Mouse (Mus musculus) intestine, embryonic 16.5 days (tissue): ENCODE data around the gene Casq2. TPM values are rescaled to one million over a fixed set of nuclear protein-coding genes. Genes with fewer than 3 reads are reported as not detected.

Experiments
- ATAC-seq: fragments of 200-750 bp; cut with Nextera tagmentation; 2 replicates; pipeline ENCODE4 v1.8.0; 2017; ENCODE audit warnings: moderate TSS enrichment, moderate library complexity
- H3K27ac ChIP-seq: fragments of 300-500 bp; sonication (generic); 2 replicates; pipeline ENCODE4 v1.5.1; 2014; ENCODE audit warnings: mild to moderate bottlenecking, low read length
- H3K27me3 ChIP-seq: fragments of 300-500 bp; sonication (generic); replicated peaks from 2 replicates; pipeline ENCODE4 v1.6.1; 2014; ENCODE audit warnings: low read length, control low read depth, mixed read lengths; ENCODE audit not compliant: control insufficient read depth, insufficient read depth
- H3K36me3 ChIP-seq: fragments of 300-500 bp; sonication (generic); 2 replicates; pipeline ENCODE4 v1.6.1; 2014; ENCODE audit warnings: low read length, control low read depth; ENCODE audit not compliant: control insufficient read depth, insufficient read depth
- H3K4me1 ChIP-seq: fragments of 300-500 bp; sonication (generic); 2 replicates; pipeline ENCODE4 v1.6.1; 2014; ENCODE audit warnings: low read length, control low read depth, mixed read lengths; ENCODE audit not compliant: control insufficient read depth, insufficient read depth
- H3K4me2 ChIP-seq: fragments of 300-500 bp; sonication (generic); 2 replicates; pipeline ENCODE4 v1.6.1; 2014; ENCODE audit warnings: low read depth, low read length, control low read depth
- H3K4me3 ChIP-seq: fragments of 300-500 bp; sonication (generic); 2 replicates; pipeline ENCODE4 v1.5.1; 2014; ENCODE audit warnings: mild to moderate bottlenecking, low read length
- H3K9ac ChIP-seq: fragments of 300-500 bp; sonication (generic); 2 replicates; pipeline ENCODE4 v1.6.1; 2014; ENCODE audit warnings: low read depth, low read length
- H3K9me3 ChIP-seq: fragments of 300-500 bp; sonication (generic); 2 replicates; pipeline ENCODE4 v1.6.1; 2016; ENCODE audit warnings: low read length, control low read depth; ENCODE audit not compliant: control insufficient read depth
- WGBS: fragments of 180-500 bp; shearing (Covaris S2); extraction: QIAGEN DNeasy Blood & Tissue Kit; methylation state at CpG from one replicate; pipeline ENCODE4 v1.1.7; 2014; 5-methylcytosine and 5-hydroxymethylcytosine counted together
- polyA plus RNA-seq: library from polyadenylated mRNA; unstranded; fragments of >200 nt; fragmentation: Nextera tagmentation; extraction: Ambion mirVana; gene quantifications from 2 replicates; pipeline ENCODE4 v1.2.1, GENCODE M21; 2015

Gene Casq2
- polyA plus RNA-seq, 1 experiment from 2014 or later, result 2.1 TPM

- H3K9me3 ChIP-seq, result no peaks in the 10 kb centered on the region
- 77% methylated on average over 7 of the region's 7 CpGs for WGBS
- no peaks in the 10 kb centered on the region for H3K36me3 ChIP-seq
- no peaks in the 10 kb centered on the region for H3K27me3 ChIP-seq
- H3K4me1 ChIP-seq, result no peaks in the 10 kb centered on the region
- H3K4me3 ChIP-seq, result no peak overlapping the region
- no peak for ATAC-seq
- H3K9ac ChIP-seq, result no peak overlapping the region
- H3K27ac ChIP-seq, result no peak overlapping the region
- no peak overlapping the region for H3K4me2 ChIP-seq
Observed at GRCm38 (mm10) chr3:102070360-102070759, 15.9 kb upstream of the Casq2 start.

GRCm38 (mm10) chr3:102071016-102071415 is 15.2 kb upstream of the Casq2 start:
- no peak overlapping the region for H3K4me3 ChIP-seq
- no peaks in the 10 kb centered on the region for H3K4me1 ChIP-seq
- H3K36me3 ChIP-seq, result no peaks in the 10 kb centered on the region
- no peak for ATAC-seq
- H3K27me3 ChIP-seq, result no peaks in the 10 kb centered on the region
- H3K4me2 ChIP-seq, result no peak overlapping the region
- H3K9ac ChIP-seq, result no peak overlapping the region
- WGBS, result 91% methylated on average over 3 of the region's 3 CpGs
- H3K9me3 ChIP-seq, result no peaks in the 10 kb centered on the region
- H3K27ac ChIP-seq, result no peak overlapping the region

GRCm38 (mm10) chr3:102079413-102079812 is 6.8 kb upstream of the Casq2 start:
- Histone ChIP-seq H3K27me3 (no peaks in the 10 kb centered on the region), H3K27ac (no peak overlapping the region), H3K4me2 (no peak overlapping the region), H3K4me1 (no peaks in the 10 kb centered on the region), H3K9me3 (no peaks in the 10 kb centered on the region), H3K4me3 (no peak overlapping the region), H3K9ac (no peak overlapping the region), H3K36me3 (no peaks in the 10 kb centered on the region)
- no peak for ATAC-seq
- WGBS, result 78% methylated on average over 2 of the region's 2 CpGs

DNA sequence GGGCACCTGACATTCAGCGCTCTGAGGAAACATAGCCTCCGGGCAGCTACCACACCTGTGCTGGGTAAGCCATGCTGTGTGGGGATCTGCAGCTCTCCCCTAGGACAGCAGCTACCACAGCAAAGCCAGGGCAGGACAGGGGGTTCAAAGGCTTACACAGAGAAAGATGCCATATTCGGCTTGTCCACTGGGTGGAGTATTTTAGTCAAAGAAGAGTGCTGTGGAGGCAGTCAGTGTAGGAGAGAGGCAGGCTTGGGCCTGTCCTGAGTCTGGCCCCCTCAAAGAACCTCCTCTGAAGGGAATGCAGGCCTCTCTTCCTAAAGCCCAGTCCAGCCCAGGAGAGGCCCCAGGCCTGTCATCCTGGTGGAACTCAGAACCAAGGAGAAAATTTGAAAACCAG is 4.4 kb upstream of the Casq2 start:
- Histone ChIP-seq H3K27me3 (no peaks in the 10 kb centered on the region), H3K27ac (no peak overlapping the region), H3K9ac (no peak overlapping the region; the same call in 1 of the 2 replicates), H3K4me3 (no peak overlapping the region), H3K9me3 (no peaks in the 10 kb centered on the region), H3K4me1 (peaks cover 11% of the 10 kb centered on the region), H3K4me2 (no peak overlapping the region), H3K36me3 (no peaks in the 10 kb centered on the region)
- WGBS, result 20% methylated on average over 3 of the region's 3 CpGs
- ATAC-seq, result peak; percentile 87

DNA sequence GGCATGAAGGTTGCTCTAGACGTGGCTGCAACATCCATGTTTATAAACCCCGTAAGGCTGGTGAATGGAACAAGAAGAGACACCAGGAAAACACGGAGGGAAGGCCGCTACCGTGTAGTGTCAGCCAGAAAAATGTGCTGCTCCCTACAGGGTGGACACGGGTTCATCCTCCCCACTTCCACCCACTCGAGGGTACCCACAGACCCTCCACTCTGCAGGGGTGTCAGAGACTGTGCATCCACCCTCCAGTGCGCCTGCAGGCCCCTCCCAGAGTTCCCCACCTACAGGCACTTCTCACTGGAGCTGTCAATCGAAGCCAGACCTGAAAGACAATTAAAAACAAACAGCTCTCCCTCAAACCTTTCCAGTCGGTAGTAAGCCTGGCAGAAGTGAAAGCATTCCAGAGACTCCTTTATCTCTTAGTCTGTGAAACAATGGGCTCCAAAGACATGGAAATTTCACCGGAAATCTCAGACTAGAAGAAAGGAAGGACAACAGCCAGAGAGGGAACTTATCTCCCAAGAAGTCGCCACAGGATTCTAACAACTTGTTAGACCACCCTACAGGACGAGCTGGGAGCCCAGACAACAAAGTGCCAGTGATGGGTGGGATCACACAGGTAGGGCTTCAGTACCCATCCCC is 2.5 kb upstream of the Casq2 start:
- ATAC-seq, result no peak
- H3K9ac ChIP-seq, result no peak overlapping the region
- WGBS, result 38% methylated on average over 13 of the region's 13 CpGs
- no peaks in the 10 kb centered on the region for H3K27me3 ChIP-seq
- H3K4me3 ChIP-seq, result no peak overlapping the region
- no peak overlapping the region for H3K4me2 ChIP-seq
- no peaks in the 10 kb centered on the region for H3K9me3 ChIP-seq
- H3K27ac ChIP-seq, result no peak overlapping the region
- H3K36me3 ChIP-seq, result no peaks in the 10 kb centered on the region
- peaks cover 11% of the 10 kb centered on the region for H3K4me1 ChIP-seq

DNA sequence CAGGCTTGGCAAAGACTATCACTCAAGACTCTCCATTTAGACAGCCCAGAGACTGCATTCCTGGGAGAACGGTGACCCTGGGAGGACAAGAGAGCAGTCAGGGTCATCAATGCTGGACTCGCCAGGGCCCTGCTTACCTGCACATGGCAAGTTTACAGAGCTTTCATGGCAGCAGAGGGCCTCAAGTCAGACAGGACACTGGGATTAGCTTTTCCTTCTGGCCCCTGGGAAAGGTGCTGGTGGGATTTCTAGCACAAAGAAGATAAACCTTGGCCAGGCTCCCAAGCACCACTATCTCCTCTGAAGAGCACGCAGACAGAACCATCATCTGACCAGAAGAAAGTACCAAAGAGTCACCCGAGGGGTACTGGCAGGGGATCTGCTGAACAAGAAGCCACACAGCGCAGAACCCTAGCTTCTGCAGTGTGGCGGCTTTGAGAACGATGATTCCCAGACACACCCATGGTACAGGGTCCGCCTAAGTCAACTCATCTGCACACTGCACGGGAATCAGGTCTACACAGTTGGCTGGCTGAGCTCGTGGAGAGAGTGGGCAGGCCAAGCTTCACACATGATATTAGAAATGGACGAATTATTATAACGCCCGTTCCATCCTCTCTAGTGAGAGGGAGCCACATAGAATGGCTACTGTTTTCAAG is 1.3 kb upstream of the Casq2 start:
- peak; percentile 50; the same call in 1 of the 2 replicates for ATAC-seq
- Histone ChIP-seq H3K27ac (no peak overlapping the region), H3K36me3 (no peaks in the 10 kb centered on the region), H3K9ac (no peak overlapping the region), H3K4me2 (no peak overlapping the region), H3K9me3 (no peaks in the 10 kb centered on the region), H3K4me3 (no peak overlapping the region), H3K27me3 (no peaks in the 10 kb centered on the region), H3K4me1 (peaks cover 11% of the 10 kb centered on the region)
- 61% methylated on average over 13 of the region's 13 CpGs for WGBS

GRCm38 (mm10) chr3:102085719-102086118 is 496 bp upstream of the Casq2 start:
- WGBS, result 42% methylated on average over 12 of the region's 12 CpGs
- peak; percentile 37 for ATAC-seq
- no peak overlapping the region for H3K4me2 ChIP-seq

DNA sequence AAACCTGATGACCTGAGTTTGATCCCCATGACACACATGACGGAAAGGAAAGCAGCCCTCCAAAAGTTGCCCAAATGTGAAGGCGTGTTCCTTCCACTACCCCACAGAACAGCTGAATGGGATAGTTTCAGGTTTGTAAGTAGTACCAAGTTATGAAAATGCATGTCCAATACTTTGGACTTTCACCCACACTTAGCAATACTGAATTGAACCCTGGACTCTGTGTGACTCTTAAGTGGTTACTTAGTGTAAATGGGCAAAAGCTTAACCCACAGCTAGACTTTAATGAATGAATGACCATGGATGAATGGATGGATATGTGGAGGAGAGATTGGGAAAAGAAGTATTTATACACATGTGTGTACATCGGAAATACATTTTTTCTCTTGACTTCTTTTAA is 8.6 kb downstream of the Casq2 start:
- H3K27me3 ChIP-seq, result no peaks in the 10 kb centered on the region
- ATAC-seq, result no peak; the same call in 1 of the 2 replicates
- no peaks in the 10 kb centered on the region for H3K36me3 ChIP-seq
- H3K27ac ChIP-seq, result peak overlapping the region; percentile 11; the same call in 1 of the 2 replicates
- no peak overlapping the region for H3K9ac ChIP-seq
- no peaks in the 10 kb centered on the region for H3K4me1 ChIP-seq
- no peak overlapping the region for H3K4me2 ChIP-seq
- no peak overlapping the region for H3K4me3 ChIP-seq
- H3K9me3 ChIP-seq, result no peaks in the 10 kb centered on the region
- WGBS, result 89% methylated on average over 3 of the region's 3 CpGs

More at GRCm38 (mm10) chr3:102085719-102086118, 496 bp upstream of the Casq2 start:
- H3K4me1 ChIP-seq, result peaks cover 11% of the 10 kb centered on the region
- no peaks in the 10 kb centered on the region for H3K27me3 ChIP-seq
- no peaks in the 10 kb centered on the region for H3K9me3 ChIP-seq
- H3K27ac ChIP-seq, result no peak overlapping the region
- H3K4me3 ChIP-seq, result no peak overlapping the region
- H3K36me3 ChIP-seq, result no peaks in the 10 kb centered on the region
- H3K9ac ChIP-seq, result no peak overlapping the region

- ATAC-seq, result peak; percentile 78
- Histone ChIP-seq H3K9ac (no peak overlapping the region), H3K4me3 (no peak overlapping the region), H3K9me3 (no peaks in the 10 kb centered on the region), H3K36me3 (no peaks in the 10 kb centered on the region), H3K27me3 (no peaks in the 10 kb centered on the region), H3K4me2 (no peak overlapping the region), H3K27ac (0 out of 2 replicates have a peak overlapping the region, but pooled peaks have one; percentile 25), H3K4me1 (no peaks in the 10 kb centered on the region)
- 47% methylated on average over 5 of the region's 5 CpGs for WGBS
Observed at GRCm38 (mm10) chr3:102095412-102095811, 9.2 kb downstream of the Casq2 start.
